Mouse (Mus musculus) frontal cortex, postnatal 14 days (tissue): ENCODE measurements around the gene Dbh.
A peak's percentile ranks its signal among the peaks of the same experiment; 100 is the strongest.

Source experiments
- DNase-seq, 2 experiments: peaks; one replicate each; pipeline ENCODE4 v3.0.0; 2022; ENCODE audit warnings: low spot score in 2 of 2

Gene Dbh

DNA sequence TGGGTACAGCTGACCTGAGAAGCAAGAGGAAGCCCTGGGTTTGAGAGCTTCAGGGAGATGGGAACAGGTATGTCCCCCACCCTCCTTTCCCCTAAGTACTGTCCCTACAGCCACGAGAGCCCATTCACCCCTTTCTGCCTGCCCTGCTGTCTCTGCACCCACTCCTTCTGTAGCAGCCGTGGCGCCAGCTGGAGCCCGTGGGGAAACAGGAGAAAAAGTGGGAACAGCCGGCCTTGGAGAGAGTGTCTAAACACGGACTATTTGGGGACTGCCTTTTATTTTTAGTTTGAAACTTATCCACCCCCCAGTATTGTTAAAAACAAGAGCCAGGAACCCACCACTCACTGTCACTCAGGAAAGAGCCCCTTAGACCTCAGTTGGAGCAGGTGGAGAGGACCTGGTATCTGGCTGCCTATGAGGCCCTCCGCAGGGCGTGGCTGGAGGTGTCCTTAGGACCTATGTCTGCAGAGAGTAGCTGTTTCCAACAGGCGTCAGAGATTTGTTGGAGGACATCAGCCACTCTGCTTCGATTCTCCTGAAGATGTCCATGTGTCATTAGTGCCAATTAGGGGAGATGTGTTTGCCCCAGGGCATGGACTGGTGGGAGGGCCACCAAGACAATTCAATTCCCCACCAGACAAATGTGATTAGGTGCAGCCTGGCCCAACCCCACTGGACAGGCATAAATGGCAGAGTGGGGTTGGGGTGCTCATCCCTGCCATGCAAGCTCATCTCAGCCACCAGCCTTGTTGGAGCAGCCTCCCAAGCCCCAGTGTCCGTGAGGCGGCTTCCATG, at the start of gene Dbh:
Dbh (plus strand) TSS at position 438 of the 795 bp plus-strand sequence.
- DNase-seq, result peak; percentile 58 to 63

DNA sequence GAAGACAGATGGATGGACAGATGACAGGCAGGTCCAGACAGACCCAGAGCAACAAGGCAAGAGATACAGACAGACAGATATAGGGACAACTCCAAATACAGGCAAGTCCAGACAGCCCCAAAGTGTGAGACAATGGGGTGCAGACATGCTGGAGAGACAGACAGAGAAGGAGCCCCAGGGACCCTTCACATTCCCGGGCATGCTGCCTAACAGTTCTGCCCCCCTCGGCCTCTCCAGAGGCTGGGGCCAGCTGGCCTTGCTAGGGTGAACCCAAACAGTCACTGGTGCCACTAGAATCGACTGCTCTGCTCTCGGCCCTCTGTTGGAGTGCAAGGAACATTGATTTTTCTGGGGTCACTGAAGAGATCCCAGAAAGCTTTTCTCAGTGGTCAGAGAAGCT, 46.6 kb upstream of the Dbh start:
- no peak for DNase-seq

DNA sequence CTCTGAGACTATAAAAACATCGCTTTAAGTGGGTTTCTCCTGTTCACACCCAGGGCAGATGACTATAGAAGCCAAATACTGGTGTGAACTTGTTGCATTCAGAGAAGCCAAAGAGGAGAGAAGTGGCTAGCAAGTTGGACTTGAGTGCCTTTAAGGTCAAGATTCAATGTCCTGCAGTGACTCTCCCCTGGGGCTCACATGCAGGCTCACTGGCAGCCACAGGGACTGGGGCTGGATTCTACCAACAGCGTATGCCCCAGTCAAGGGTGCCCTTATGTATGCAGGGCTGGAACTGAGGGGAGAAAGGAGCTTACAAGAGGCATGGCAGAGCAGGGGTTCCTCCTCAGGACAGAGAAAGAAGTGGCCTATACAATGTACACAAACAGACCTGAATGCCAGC, 45.3 kb upstream of the Dbh start:
- no peak for DNase-seq

DNA sequence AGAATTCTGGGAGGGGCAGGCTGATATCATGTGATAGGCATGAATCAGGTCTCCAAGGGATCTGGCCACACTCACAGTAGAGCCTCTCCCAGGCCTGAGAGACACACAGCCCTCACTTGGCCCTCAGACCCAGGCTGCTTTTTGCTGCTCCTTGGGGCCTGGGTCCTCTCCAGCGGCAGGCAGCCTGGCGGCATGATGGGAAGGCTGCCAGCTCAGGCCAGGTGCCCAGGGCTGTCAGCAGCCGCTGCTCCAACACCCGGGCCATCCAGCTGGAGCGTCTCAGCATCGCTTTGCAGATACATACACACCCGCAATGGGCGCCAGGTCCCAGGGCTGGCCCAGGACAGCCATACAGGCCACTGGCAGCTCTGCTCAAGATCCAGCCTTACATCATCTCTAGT, 44.8 kb upstream of the Dbh start:
- no peak for DNase-seq

DNA sequence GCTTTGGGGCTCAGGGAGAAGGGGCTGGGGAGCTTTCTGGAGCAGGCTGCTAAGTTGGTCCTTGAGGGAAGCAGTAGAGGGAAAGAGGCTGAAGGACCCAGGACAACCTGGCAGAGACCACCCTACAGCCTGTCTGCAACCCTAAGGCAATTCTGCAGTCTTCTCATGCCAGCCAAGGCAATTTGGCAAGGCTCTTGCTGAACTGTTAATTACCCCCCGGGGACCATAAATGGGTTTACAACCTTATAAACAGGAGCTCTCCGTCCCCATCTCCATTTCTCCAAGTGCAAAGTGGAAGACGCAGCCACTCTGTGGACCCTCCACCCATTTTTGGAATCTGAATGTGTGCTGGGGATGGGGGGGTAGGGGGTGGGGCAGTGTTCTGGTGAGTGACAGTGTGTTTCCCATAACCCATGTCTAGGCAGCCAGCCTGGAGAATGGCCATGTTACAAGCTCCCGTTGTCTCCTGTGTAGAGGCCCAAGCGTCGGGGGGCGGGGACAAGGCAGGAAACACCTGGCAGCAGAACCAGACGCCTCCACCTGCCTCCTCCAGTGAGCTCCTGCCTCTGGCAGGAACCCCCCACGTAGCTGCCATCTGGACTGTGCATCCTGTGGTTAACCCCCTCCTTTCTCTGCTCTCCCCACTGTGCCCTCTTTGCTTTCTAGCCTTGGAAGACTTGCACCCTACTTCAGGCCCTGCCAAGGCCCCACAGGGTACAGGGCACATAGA, 43.2 kb upstream of the Dbh start:
- no peak for DNase-seq

DNA sequence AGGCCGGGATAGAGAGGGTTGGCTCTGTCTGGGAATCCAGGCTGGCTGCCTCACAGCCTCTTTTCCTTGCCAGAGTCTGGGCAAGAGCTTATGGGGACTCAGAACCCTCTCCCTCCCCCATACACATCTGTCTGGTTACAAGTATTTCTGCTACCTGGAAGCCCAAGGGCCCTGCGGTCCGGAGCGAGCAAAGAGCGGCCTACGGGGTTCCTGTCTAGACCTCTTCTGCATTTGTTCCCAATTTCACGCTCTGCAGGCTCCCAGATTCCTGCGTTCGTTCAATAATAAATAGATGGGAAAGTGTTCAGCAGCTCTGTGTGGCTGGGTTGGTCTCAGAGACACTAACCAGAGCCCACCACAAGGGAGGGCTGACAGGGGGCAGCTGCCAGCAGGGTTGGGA, 42.5 kb upstream of the Dbh start:
- no peak for DNase-seq

DNA sequence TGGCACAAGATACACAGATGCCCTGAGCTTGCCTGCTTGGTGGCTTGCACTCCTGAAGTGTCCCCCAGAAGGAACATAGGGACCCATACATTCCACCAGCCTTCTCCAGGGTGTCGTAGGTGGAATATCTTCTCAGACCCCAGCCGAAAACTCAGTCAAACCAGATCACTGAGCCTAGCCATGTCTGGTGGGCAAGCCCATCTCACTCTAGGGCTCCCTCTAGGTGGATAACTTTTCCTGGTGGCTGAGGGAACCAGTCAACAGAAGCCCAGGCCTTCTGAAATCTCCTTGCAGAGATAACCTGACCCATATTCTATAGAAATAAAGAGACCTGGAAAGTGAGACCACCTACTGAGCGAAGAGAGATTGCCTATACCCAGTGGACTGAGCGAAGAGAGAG, 41.9 kb upstream of the Dbh start:
- DNase-seq, result no peak

DNA sequence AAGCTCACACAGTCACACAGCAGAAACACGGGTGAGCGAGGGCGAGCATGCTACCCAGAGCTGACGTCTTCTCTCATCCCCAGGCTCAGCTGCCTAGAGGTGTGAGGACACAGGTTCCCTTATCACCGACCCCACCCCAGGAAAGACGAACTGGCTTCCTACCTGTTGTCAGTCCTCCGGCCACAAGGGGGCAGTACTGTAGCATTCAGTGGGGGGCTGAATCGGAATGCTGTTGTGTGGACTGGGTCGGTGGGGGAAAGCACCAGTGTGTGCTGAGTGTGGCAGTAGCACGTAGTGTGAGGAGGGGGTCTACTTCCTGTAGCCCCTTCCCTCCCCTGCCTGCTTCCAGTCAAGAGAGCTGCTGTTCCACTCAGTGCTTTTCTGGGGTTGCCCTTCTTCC, 39.1 kb upstream of the Dbh start:
- no peak for DNase-seq

DNA sequence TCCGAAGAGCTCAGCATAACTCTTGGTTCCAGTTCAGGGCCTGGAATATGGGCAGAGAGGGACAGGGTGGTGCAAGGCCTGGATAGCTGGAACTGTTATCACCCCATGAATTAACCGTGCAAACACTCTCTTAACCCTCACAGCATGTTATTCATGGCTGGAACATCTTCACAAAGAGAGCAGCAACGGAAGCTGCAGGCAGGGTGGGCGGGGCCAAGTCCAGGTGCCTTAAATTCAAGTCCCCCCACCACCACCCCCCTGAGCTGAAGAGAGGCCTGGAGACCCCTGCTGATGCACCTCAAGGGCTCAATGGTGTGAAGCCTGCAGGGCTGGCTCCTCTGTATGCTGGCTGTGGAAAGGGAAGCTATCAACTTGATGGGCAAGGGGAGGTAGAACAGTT, 38.5 kb upstream of the Dbh start:
- DNase-seq, result no peak

DNA sequence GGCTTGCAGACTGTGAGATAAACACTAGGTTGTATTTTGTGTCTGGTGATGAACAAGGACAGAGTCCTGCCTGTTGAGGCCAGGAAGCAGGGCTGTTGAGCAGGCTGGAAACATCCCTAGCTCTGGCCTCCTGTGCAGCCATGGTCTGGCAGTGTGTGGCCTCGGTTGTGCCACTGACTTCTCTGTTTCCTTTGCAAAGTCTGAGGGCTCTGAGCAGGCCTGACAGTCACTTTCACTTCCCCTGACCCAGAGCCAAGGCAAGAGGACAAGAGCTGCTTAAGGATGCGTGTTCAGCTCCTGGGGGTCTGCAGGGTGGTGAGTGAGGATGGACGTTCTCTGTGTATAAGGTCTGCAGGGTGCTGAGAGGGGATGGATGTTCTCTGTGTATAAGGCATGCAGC, 36.0 kb upstream of the Dbh start:
- no peak for DNase-seq

DNA sequence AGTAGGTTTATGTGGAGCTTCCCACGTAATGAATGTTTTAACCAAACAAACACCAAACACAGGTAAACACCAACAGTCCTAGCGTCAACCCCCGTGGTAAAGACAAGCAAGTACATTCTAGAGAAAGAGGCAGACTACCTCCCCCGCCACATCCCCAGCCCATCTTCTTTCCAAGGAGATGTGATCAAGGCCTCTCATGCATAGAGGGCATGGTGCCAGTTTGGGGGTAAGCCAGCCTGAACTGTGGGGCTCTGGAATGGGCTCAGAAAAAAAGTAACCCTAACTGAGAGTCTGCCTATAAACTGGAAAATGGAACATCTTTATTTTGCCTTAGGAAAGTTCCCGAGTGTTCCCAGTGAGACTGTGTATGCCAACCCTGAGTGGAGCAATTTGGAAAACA, 29.1 kb upstream of the Dbh start:
- no peak for DNase-seq

DNA sequence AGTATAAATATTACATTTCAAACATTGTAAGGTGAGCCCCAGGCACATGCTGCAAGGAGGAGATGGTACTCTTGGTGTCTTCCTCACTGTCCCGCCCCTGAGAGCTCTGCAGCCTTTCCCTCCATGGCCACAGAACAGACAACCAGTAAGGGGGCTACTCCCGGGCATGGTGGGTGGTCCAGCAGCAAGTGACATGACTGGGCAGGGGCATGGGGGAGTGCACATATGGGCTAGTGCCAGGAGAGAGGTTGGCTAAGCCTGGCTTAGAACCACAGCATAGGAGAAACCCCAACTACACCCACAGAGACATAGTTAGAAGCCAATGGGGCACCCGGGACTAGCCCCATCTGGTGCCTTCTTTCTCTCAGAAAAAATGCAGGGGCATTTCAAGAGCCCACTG, 28.7 kb upstream of the Dbh start:
- no peak for DNase-seq

DNA sequence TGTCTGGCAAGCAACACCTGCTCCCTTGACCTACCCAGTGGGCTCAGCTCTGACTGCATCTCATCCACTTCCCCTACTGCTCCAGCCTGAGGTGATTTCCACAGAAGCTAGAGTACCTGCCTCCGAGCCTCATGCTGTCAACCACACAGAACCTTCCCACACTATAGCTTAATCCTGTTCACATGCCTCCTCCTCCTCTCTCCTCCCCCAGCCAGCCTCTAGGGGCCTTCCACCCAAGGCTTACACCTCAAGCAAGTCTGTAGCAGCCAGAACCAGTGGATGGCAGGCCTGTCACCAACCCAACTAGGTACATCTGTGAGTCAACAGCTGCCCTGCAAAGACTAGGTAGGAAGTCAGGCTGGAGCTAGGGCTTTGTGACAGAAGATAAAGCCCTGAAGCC, 28.2 kb upstream of the Dbh start:
- DNase-seq, result no peak

DNA sequence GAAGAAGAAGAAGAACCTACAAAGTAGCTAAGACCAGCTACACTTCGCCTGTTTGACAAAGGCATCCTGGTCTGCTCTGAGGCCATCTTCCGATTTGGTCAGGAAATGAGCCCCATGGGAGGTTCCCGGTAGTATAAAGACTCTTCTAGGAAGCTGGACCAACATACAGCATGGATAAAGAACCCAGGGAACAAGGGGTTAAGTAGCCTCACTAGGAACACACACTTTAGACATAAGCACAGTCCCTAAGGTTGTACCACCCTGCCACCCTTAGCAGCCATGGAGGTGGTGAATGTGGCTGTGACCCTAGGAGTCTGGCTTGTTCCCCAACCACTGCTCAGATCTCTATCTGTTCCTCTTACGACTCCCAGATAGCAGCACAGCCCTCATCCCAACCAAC, 26.7 kb upstream of the Dbh start:
- no peak for DNase-seq

DNA sequence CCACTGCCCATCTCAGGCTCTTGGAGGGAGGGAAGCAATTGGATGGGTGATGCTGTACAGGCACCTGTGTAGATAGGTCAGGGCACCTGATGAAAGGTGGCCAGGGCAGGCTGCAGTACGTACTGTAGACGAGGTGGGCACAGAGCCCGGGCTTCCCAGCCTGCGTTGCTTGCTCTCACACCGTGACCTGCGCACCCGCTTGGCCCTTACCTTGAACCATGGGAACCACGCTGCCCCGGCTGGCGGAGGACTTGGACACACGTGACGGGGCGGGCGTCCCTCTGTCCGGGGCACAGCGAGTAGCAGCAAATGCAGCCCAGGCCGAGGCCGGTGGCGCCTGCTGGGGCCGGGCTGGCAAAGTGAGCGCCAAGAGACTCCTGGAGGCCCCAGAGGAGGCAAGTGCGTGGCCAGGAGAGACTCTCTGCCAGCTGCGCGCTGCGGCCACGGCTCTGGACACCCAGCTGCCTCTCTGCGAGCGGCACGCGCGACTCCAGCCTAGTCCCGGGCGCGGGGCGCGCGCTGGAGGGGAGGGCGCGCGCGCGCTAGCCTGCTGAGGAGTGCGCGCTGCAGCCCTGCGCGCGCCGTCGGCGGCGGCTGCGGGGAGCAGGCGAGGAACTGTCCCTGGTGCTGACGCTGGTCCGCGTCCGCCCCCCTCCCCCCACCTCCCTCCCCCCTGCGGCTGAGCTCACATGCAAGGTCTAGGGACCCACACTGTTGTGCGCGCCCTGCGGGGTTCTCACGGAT, 22.9 kb upstream of the Dbh start, which contains the start of gene Fam163b:
Fam163b (minus strand) TSS at position 542 of the 744 bp plus-strand sequence.
- no peak for DNase-seq

DNA sequence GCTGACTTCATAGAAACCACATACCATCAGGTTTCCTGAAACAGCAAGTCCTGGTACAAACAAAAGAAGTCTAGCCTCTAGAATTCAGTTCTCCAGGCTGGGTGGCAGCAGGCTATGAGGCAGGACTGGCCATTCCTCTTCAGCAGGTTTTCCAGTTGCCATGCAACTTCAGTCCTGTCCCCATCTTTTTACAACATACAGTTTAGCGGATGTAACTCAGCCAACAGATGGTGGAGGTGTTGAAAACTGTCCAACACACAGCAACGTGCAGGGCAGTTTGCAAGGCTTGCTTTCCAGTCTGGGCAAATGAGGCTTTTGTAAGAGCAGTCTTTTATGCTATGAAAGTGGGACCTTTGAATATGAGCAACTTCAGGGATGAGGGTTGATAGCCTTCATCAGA, 20.1 kb upstream of the Dbh start:
- DNase-seq, result no peak

DNA sequence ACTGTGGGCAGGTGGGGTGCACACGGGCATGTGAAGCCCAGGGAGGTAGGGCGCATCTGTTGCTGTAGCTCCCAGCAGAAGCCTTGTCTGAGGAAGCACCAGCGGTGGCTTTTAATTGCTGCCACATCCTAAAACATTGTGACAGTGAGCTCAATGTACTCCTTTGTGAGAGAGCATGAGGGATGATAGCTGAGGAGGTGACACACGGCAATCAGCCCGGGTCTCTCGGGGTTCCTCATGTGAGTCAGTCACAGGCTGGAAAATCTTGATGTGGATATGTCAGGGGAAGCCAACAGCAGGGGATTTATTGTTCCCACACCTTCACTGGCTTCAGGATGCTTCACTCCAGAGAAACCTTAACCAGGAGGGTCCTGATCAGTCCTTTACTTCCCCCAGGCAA, 18.2 kb upstream of the Dbh start:
- no peak for DNase-seq

DNA sequence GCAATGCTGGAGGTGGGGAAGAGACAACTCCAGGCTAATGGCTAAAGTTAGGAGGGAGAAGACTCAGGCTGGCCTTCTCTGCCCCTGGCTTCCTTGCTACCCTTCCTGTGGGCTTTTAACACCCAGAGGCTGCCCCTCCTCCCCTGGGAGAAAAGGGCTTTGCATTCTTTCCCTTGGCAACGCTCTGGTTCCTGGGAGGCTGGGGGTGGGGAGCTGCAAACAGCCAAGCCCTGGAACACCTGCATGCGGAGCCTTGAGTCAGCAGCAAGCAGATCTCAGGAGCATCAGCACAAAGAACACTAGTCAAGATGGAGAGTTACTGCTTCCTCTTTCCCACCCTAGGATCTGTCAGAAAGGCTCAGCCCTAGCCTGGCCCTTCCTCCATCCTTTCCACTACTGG, 15.6 kb upstream of the Dbh start:
- no peak for DNase-seq

DNA sequence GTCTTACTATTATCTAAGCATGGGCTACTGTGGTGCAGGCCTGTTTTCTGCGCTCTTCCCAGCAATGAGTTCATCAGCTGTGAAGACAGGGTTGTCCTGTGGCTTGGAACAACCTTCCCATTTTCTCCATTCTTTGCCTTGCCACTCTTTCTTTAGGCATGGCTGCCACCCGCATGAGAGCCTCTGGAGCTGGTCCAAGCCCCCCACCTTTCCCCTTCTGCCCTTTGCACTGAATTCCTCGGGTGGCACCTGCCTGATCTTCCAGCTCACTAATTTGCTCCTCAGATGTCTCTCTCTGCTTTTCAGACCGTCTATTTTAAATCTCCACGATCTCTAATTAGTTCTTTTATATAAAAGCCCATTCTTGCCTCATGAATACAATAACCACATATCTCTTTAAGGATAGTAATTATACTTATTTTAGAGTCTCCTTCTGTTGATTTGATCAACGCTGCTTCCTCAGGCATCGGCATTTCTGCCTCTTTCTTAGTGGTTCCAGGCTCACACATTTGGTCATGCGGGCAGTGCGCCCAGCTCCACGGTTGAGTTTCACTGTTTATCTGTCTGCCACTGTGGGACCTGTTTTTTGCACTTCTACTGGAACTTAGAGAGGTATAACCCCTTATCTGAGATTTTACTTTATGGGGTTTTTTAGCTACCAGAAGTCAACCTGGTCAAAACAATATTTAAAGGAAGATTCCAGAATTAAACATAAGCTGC, 10.4 kb upstream of the Dbh start:
- DNase-seq, result no peak

DNA sequence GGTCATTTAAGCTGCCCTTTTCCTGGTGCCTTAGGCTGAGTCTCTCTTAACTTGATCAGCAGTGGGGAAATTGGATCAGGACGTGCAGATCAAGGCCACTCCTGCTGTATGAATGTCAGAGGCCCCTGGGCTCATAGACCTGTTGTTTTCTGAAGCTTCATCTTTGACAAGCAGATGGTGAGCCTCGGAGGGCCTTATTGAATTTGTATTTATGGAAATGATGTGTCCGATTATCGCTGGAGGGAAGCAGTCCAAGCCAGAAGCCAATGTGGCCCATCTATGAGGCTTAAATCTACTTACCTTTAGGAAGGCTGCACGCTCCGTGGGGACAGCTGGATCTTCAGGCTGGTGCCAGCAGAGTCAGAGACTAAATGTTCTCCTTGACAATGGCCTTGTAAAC, 8.4 kb upstream of the Dbh start:
- no peak for DNase-seq

DNA sequence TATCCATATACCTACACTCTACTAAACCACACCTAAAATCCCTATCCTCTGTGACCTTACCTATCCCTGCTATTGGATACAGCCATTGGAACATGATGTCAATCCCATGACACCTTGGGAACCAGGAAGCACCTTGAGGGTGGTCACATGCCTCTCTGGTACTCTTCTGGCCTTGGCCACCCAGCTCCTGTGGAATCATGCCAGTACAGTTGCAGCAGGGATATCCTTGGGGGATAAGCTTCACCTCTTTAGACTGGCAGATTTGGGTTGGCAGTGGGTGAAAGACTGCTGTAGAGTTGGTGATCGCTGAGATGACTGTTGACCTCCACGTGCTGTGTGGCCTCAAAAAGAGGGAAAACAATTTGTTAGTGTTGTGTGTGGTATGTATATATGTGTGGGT, 3.5 kb upstream of the Dbh start:
- no peak for DNase-seq

DNA sequence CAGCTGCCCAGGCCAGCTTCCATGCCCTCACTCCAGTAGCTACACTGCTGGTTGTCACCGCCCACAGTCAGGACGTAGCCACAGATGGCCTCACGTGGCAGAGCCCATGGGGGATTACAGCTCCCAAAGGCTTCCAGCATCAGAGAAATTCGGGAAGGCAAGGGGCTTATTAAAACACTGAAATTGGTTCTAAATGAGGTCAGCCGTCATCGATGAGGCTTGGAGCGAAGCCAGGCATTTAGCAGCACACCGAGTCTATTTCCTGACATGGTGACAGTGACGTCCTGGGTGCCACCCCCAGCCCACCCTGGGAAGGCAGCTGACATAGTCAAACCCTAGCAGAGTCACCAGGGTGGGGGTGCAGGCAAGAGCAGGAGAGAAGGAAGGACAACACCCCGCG, 2.4 kb upstream of the Dbh start:
- DNase-seq, result no peak
